Mouse (Mus musculus): ENCODE measurements around the gene Dcp1b.

- TF ChIP-seq CTCF (IDR thresholded peaks at IDR 0.05; ENCODE audit: control insufficient read depth, insufficient read depth, insufficient read length) (no peak), MAX (IDR thresholded peaks at IDR 0.05) (no peak), MYOD1 (IDR thresholded peaks at IDR 0.05; ENCODE audit: control insufficient read depth, insufficient read length, low read depth) (no peak), USF1 (IDR thresholded peaks at IDR 0.05; ENCODE audit: low read depth) (no peak)
These were observed 11.6 kb downstream of the Dcp1b start for GRCm38 (mm10) chr6:119186658-119187057.
